Mouse (Mus musculus) right cerebral cortex, adult 18-20 months (tissue): ENCODE data around the gene 1700057G04Rik.
"Not testable (repeated sequence)": the region's sequence is repeated elsewhere in the genome, so short reads cannot be mapped to it uniquely, and the experiment has no call there.

ENCODE experiments used
- DNase-seq: peaks from one replicate; pipeline ENCODE4 v3.0.0; 2022; ENCODE audit warnings: mixed read lengths

The 1700057G04Rik gene

GRCm38 (mm10) chr9:92305620-92306220 is 3.5 kb upstream of the 1700057G04Rik start:
- no peak for DNase-seq

- no peak for DNase-seq
Observed at GRCm38 (mm10) chr9:92316791-92317190, 7.6 kb downstream of the 1700057G04Rik start.

GRCm38 (mm10) chr9:92325936-92326335 is 16.8 kb downstream of the 1700057G04Rik start:
- not testable (repeated sequence) for DNase-seq

- DNase-seq, result no peak
Observed at GRCm38 (mm10) chr9:92326813-92327212, 17.6 kb downstream of the 1700057G04Rik start.

GRCm38 (mm10) chr9:92331383-92331782 is 22.2 kb downstream of the 1700057G04Rik start:
- no peak for DNase-seq

GRCm38 (mm10) chr9:92334845-92335244 is 25.7 kb downstream of the 1700057G04Rik start:
- no peak for DNase-seq

- no peak for DNase-seq
Observed at GRCm38 (mm10) chr9:92335277-92335818, 26.2 kb downstream of the 1700057G04Rik start.

GRCm38 (mm10) chr9:92337063-92337462 is 27.9 kb downstream of the 1700057G04Rik start:
- DNase-seq, result no peak

- DNase-seq, result no peak
Observed at GRCm38 (mm10) chr9:92337661-92338060, 28.5 kb downstream of the 1700057G04Rik start.

GRCm38 (mm10) chr9:92338954-92339353 is 29.8 kb downstream of the 1700057G04Rik start:
- DNase-seq, result no peak

- no peak for DNase-seq
Observed at GRCm38 (mm10) chr9:92351924-92352323, 42.7 kb downstream of the 1700057G04Rik start.

- no peak for DNase-seq
Observed at GRCm38 (mm10) chr9:92353306-92353705, 44.1 kb downstream of the 1700057G04Rik start.

- DNase-seq, result no peak
Observed at GRCm38 (mm10) chr9:92360691-92361310, 51.6 kb downstream of the 1700057G04Rik start.

- DNase-seq, result no peak
Observed at GRCm38 (mm10) chr9:92363478-92363877, 54.3 kb downstream of the 1700057G04Rik start.

- DNase-seq, result no peak
Observed at GRCm38 (mm10) chr9:92368920-92369319, 59.7 kb downstream of the 1700057G04Rik start.

- DNase-seq, result no peak
Observed at GRCm38 (mm10) chr9:92373896-92374295, 64.7 kb downstream of the 1700057G04Rik start.

- DNase-seq, result no peak
Observed at GRCm38 (mm10) chr9:92374705-92375199, 65.6 kb downstream of the 1700057G04Rik start.

- no peak for DNase-seq
Observed at GRCm38 (mm10) chr9:92375378-92375777, 66.2 kb downstream of the 1700057G04Rik start.

GRCm38 (mm10) chr9:92377967-92378366 is 68.8 kb downstream of the 1700057G04Rik start:
- no peak for DNase-seq

GRCm38 (mm10) chr9:92379240-92379639 is 70.1 kb downstream of the 1700057G04Rik start:
- no peak for DNase-seq

- no peak for DNase-seq
Observed at GRCm38 (mm10) chr9:92383415-92383814, 74.2 kb downstream of the 1700057G04Rik start.

- DNase-seq, result no peak
Observed at GRCm38 (mm10) chr9:92384401-92384800, 75.2 kb downstream of the 1700057G04Rik start.

GRCm38 (mm10) chr9:92385831-92386230 is 76.7 kb downstream of the 1700057G04Rik start:
- no peak for DNase-seq

GRCm38 (mm10) chr9:92386871-92387270 is 77.7 kb downstream of the 1700057G04Rik start:
- DNase-seq, result no peak
